Comparison of ENCODE assay signal across 8 mouse cellular contexts in the genomic region with DNA sequence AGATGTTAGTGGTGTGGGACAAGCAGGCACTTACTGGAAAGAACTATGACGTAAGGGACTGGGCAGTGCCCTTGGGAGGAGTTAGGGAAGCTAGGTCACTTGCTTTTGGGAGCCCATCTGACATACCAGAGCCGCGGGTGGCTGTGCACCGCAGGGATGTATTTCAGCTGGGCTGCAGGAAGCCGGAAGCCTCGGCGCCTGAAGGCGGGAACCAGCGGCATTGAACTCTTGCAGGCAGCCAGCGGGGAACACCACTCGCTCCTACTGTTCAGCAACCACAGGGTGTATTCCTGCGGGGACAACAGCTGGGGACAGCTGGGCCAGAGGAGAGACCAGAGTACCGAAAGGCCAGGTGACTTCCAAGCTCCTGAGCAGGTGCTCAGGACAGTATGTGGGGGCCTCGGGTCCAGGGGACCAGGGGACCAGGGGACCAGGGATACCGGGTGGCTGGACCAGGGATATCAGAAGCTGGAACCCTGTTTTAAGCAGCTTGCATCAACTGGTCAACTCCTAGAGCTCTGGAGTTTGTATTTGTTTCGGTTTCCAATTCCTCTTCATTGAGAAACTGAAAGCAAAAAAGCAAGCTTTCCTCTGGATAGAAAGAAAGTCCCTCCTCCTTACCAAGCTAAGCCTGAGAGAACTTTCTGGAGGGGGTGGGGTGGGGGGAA. TPM values are rescaled to one million over a fixed set of nuclear protein-coding genes. Genes with fewer than 3 reads are reported as not detected.
A peak's percentile ranks its signal among the peaks of the same experiment; 100 is the strongest.
DNase-seq lines count a peak whose midpoint lies in the region; ATAC-seq and TF ChIP-seq lines count a peak whose summit lies in the region.

A gene (plus strand): TSS at position 120 of the 668 bp plus-strand sequence.

- DNase-seq in CD8-positive naive resting alpha-beta T cell, adult 2 months (ENCODE audit: low read depth in 2 of 2, low spot score in 2 of 2), result peak; percentile 36 to 48
- DNase-seq in c-Kit-positive CD71-negative TER-119-negative erythroid progenitor cells, embryonic 14.5 days (ENCODE audit: low read depth), result peak; percentile 38
- DNase-seq in forebrain, embryonic 10.5 days (ENCODE audit: extremely low spot score, low spot score), result peak; percentile 54
- DNase-seq in kidney, postnatal 25 days, result peak; percentile 80 to 90

- peaks cover 12% of the 10 kb centered on the region for H3K4me1 ChIP-seq in forebrain, embryonic 10.5 days
- peaks cover 2% of the 10 kb centered on the region; the same call in 1 of the 2 replicates for H3K4me1 ChIP-seq in heart, embryonic 15.5 days (replicated peaks)
- H3K4me1 ChIP-seq in liver, embryonic 16.5 days (ENCODE audit: control insufficient read depth, low read depth, low read length), result peaks cover 2% of the 10 kb centered on the region; the same call in 1 of the 2 replicates
- H3K4me1 ChIP-seq in neural tube, embryonic 12.5 days, result peaks cover 4% of the 10 kb centered on the region; the same call in 1 of the 2 replicates
- no peaks in the 10 kb centered on the region; the same call in 1 of the 2 replicates for H3K4me1 ChIP-seq in testis, adult 2 months (ENCODE audit: control insufficient read depth, insufficient read depth, low read length)

- H3K4me3 ChIP-seq in forebrain, embryonic 10.5 days, result peak within 1 kb of the TSS; percentile 54
- peak within 1 kb of the TSS; percentile 85 for H3K4me3 ChIP-seq in heart, embryonic 15.5 days
- H3K4me3 ChIP-seq in liver, embryonic 16.5 days (ENCODE audit: low read depth, low read length), result peak within 1 kb of the TSS; percentile 79
- H3K4me3 ChIP-seq in neural tube, embryonic 12.5 days, result peak within 1 kb of the TSS; percentile 31
- peak within 1 kb of the TSS; percentile 86 for H3K4me3 ChIP-seq in testis, adult 2 months (ENCODE audit: control insufficient read depth, low read depth, low read length)

- 0 out of 2 replicates have a peak, but pooled peaks have one; percentile 33 for TF ChIP-seq POLR2A in testis, adult 2 months (IDR thresholded peaks at IDR 0.05; ENCODE audit: control insufficient read depth, low read depth, low read length)

- peak within 1 kb of the TSS; percentile 79 for H3K9ac ChIP-seq in heart, embryonic 15.5 days
- peak within 1 kb of the TSS; percentile 84 for H3K9ac ChIP-seq in liver, embryonic 16.5 days (ENCODE audit: low read depth, low read length)
- peak within 1 kb of the TSS; percentile 26; the same call in 1 of the 2 replicates for H3K9ac ChIP-seq in neural tube, embryonic 12.5 days

- peak within 1 kb of the TSS; percentile 83 for H3K27ac ChIP-seq in forebrain, embryonic 10.5 days
- H3K27ac ChIP-seq in heart, embryonic 15.5 days, result peak within 1 kb of the TSS; percentile 71
- H3K27ac ChIP-seq in liver, embryonic 16.5 days (ENCODE audit: low read length), result peak within 1 kb of the TSS; percentile 76
- no peak within 1 kb of the TSS for H3K27ac ChIP-seq in neural tube, embryonic 12.5 days
- peak within 1 kb of the TSS; percentile 76 for H3K27ac ChIP-seq in testis, adult 2 months (ENCODE audit: control insufficient read depth, insufficient read depth, low read depth, low read length)

- H3K9me3 ChIP-seq in forebrain, embryonic 10.5 days, result no peaks in the 10 kb centered on the region
- no peaks in the 10 kb centered on the region for H3K9me3 ChIP-seq in heart, embryonic 15.5 days (replicated peaks)
- H3K9me3 ChIP-seq in liver, embryonic 16.5 days (replicated peaks; ENCODE audit: control insufficient read depth, low read length), result no peaks in the 10 kb centered on the region
- H3K9me3 ChIP-seq in neural tube, embryonic 12.5 days, result no peaks in the 10 kb centered on the region

- TF ChIP-seq CTCF in testis, adult 2 months (IDR thresholded peaks at IDR 0.05; ENCODE audit: control insufficient read depth, insufficient read depth, insufficient replicate concordance, low read depth, low read length), result no peak

- peak; percentile 86 for ATAC-seq in heart, embryonic 15.5 days (replicated peaks; ENCODE audit: insufficient number of reproducible peaks, insufficient read depth, low FRiP score, low read depth)
- ATAC-seq in liver, embryonic 16.5 days (ENCODE audit: low read depth), result peak; percentile 95
- ATAC-seq in neural tube, embryonic 12.5 days (ENCODE audit: low FRiP score, low read depth), result peak; percentile 74

- no peaks in the 10 kb centered on the region for H3K27me3 ChIP-seq in forebrain, embryonic 10.5 days (ENCODE audit: poor library complexity, severe bottlenecking)
- no peaks in the 10 kb centered on the region for H3K27me3 ChIP-seq in heart, embryonic 15.5 days
- H3K27me3 ChIP-seq in liver, embryonic 16.5 days (ENCODE audit: control insufficient read depth, insufficient read depth, low read depth, low read length), result no peaks in the 10 kb centered on the region
- H3K27me3 ChIP-seq in neural tube, embryonic 12.5 days (replicated peaks), result no peaks in the 10 kb centered on the region
- no peaks in the 10 kb centered on the region for H3K27me3 ChIP-seq in testis, adult 2 months (ENCODE audit: control insufficient read depth, insufficient read depth, low read length)

- no peaks in the 10 kb centered on the region for H3K36me3 ChIP-seq in forebrain, embryonic 10.5 days (replicated peaks)
- no peaks in the 10 kb centered on the region for H3K36me3 ChIP-seq in heart, embryonic 15.5 days
- no peaks in the 10 kb centered on the region for H3K36me3 ChIP-seq in liver, embryonic 16.5 days (ENCODE audit: control insufficient read depth, insufficient read depth)
- no peaks in the 10 kb centered on the region for H3K36me3 ChIP-seq in neural tube, embryonic 12.5 days
- no peaks in the 10 kb centered on the region for H3K36me3 ChIP-seq in testis, adult 2 months (ENCODE audit: control insufficient read depth, insufficient read depth, low read length)

- WGBS in forebrain, embryonic 10.5 days, result 5% methylated on average over 16 of the region's 16 CpGs
- 1% methylated on average over 16 of the region's 16 CpGs for WGBS in heart, embryonic 15.5 days
- under 1% methylated on average over 16 of the region's 16 CpGs for WGBS in liver, embryonic 16.5 days (ENCODE audit: insufficient replicate concordance)
- 4% methylated on average over 16 of the region's 16 CpGs for WGBS in neural tube, embryonic 12.5 days

- peak within 1 kb of the TSS; percentile 88 for H3K4me2 ChIP-seq in heart, embryonic 15.5 days
- H3K4me2 ChIP-seq in liver, embryonic 16.5 days (ENCODE audit: low read depth, low read length), result peak within 1 kb of the TSS; percentile 67
- H3K4me2 ChIP-seq in neural tube, embryonic 12.5 days (replicated peaks), result peak within 1 kb of the TSS; percentile 71

RNA-seq across cellular contexts. Expression of the gene that starts here (rescaled TPM):
- polyA plus RNA-seq in forebrain, embryonic 10.5 days (2016; fragmentation: Nextera tagmentation; extraction: Ambion mirVana), result 3.1 and 3.8 TPM in 2 replicates
- polyA plus RNA-seq in heart, embryonic 15.5 days (2015; fragmentation: Nextera tagmentation; extraction: Ambion mirVana), result 4.4 and 5.5 TPM in 2 replicates
- 2.7 TPM in 2 replicates for polyA plus RNA-seq in liver, embryonic 16.5 days (2015; fragmentation: Nextera tagmentation; extraction: Ambion mirVana)
- polyA plus RNA-seq in neural tube, embryonic 12.5 days (2016; fragmentation: Nextera tagmentation; extraction: Ambion mirVana), result 1.6 and 1.9 TPM in 2 replicates
- polyA plus RNA-seq in testis, adult 2 months (2012; rRNA removed), result 2.4 and 4.2 TPM in 2 replicates

Comparison
In these comparisons a context has a peak if more than half of its experiments do, and no peak if none do; other contexts are left out.
1. H3K4me3 ChIP-seq: peak in every context shown above with its lines; median percentile 86 in testis, adult 2 months; 85 in heart, embryonic 15.5 days; 79 in liver, embryonic 16.5 days; 54 in forebrain, embryonic 10.5 days; 31 in neural tube, embryonic 12.5 days.
2. H3K9ac ChIP-seq: peak in every context shown above with its lines; median percentile 84 in liver, embryonic 16.5 days; 79 in heart, embryonic 15.5 days; 26 in neural tube, embryonic 12.5 days.